Mouse (Mus musculus) midbrain, embryonic 14.5 days (tissue): ENCODE data around the gene Ppp1r14d. TPM values are rescaled to one million over a fixed set of nuclear protein-coding genes. Genes with fewer than 3 reads are reported as not detected.

Experiments used
- ATAC-seq: fragments of 200-750 bp; cut with Nextera tagmentation; 2 replicates; pipeline ENCODE4 v1.8.0; 2017; ENCODE audit warnings: moderate number of reproducible peaks, moderate library complexity; ENCODE audit not compliant: low FRiP score, low TSS enrichment
- DNase-seq: peaks from one replicate; pipeline ENCODE4 v3.0.0-alpha.2; 2015
- H3K27ac ChIP-seq: fragments of 300-500 bp; sonication (generic); replicated peaks from 2 replicates; pipeline ENCODE4 v1.5.1; 2014; ENCODE audit warnings: mild to moderate bottlenecking, low read depth, low read length, moderate library complexity
- H3K27me3 ChIP-seq: fragments of 300-500 bp; sonication (generic); 2 replicates; pipeline ENCODE4 v1.6.1; 2014; ENCODE audit warnings: low read length, control low read depth, mixed read lengths; ENCODE audit not compliant: control insufficient read depth, insufficient read depth
- H3K36me3 ChIP-seq: fragments of 300-500 bp; sonication (generic); 2 replicates; pipeline ENCODE4 v1.6.1; 2014; ENCODE audit warnings: low read length, control low read depth; ENCODE audit not compliant: control insufficient read depth, insufficient read depth
- H3K4me1 ChIP-seq: fragments of 300-500 bp; sonication (generic); 2 replicates; pipeline ENCODE4 v1.6.1; 2014; ENCODE audit warnings: mild to moderate bottlenecking, antibody characterized with exemption, low read length, control low read depth; ENCODE audit not compliant: control insufficient read depth, insufficient read depth
- H3K4me2 ChIP-seq: fragments of 300-500 bp; sonication (generic); 2 replicates; pipeline ENCODE4 v1.6.1; 2014; ENCODE audit warnings: mild to moderate bottlenecking, low read length, moderate library complexity
- H3K4me3 ChIP-seq: fragments of 300-500 bp; sonication (generic); replicated peaks from 2 replicates; pipeline ENCODE4 v1.5.1; 2014; ENCODE audit warnings: low read depth, low read length
- H3K9ac ChIP-seq: fragments of 300-500 bp; sonication (generic); replicated peaks from 2 replicates; pipeline ENCODE4 v1.6.1; 2014; ENCODE audit warnings: mild to moderate bottlenecking, low read length, moderate library complexity
- H3K9me3 ChIP-seq: fragments of 300-500 bp; sonication (generic); 2 replicates; pipeline ENCODE4 v1.6.1; 2016; ENCODE audit warnings: low read length, control low read depth, mixed read lengths; ENCODE audit not compliant: control insufficient read depth
- WGBS: fragments of 180-500 bp; shearing (Covaris S2); extraction: QIAGEN DNeasy Blood & Tissue Kit; methylation state at CpG from one replicate; pipeline ENCODE4 v1.1.7; 2014; 5-methylcytosine and 5-hydroxymethylcytosine counted together
- polyA plus RNA-seq: library from polyadenylated mRNA; unstranded; fragments of >200 nt; fragmentation: Nextera tagmentation; extraction: Ambion mirVana; gene quantifications from 2 replicates; pipeline ENCODE4 v1.2.1, GENCODE M21; 2014

Ppp1r14d gene
- polyA plus RNA-seq, 1 experiment from 2014 or later, result not detected

DNA sequence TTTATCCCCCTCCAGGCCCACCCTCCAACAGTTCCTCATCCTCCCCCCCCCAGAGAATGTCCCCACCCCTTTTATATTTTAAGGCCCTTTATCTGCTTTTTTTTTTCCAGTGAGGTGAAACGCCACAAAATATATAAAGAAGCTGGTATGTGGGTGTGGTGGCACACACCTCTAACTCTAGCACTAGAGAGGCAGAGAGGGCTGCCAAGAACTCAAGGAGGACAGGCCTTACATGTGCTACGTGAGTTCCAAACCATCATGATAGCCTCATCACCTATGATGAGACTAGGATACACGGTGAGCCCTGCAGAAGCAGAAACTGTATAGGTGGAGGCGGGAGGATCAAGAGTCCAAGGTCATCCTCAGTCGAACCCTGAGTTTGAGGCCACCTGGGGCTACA lies 38.7 kb downstream of the Ppp1r14d start:
- 0 out of 2 replicates have a peak, but pooled peaks cover 3% of the 10 kb centered on the region for H3K4me1 ChIP-seq
- no peaks in the 10 kb centered on the region for H3K9me3 ChIP-seq
- no peak overlapping the region for H3K4me2 ChIP-seq
- H3K27me3 ChIP-seq, result no peaks in the 10 kb centered on the region
- DNase-seq (no peak), ATAC-seq (no peak)
- peaks cover 3% of the 10 kb centered on the region; the same call in 1 of the 2 replicates for H3K36me3 ChIP-seq
- H3K9ac ChIP-seq, result no peak overlapping the region
- no peak overlapping the region for H3K27ac ChIP-seq
- WGBS, result 87% methylated on average over 5 of the region's 5 CpGs
- H3K4me3 ChIP-seq, result no peak overlapping the region

- ATAC-seq (peak; percentile 76; the same call in 1 of the 2 replicates), DNase-seq (peak; percentile 90)
- Histone ChIP-seq H3K4me3 (peak overlapping the region; percentile 20; the same call in 1 of the 2 replicates), H3K9me3 (no peaks in the 10 kb centered on the region), H3K27ac (no peak overlapping the region), H3K36me3 (peaks cover 17% of the 10 kb centered on the region), H3K27me3 (no peaks in the 10 kb centered on the region), H3K4me1 (0 out of 2 replicates have a peak, but pooled peaks cover 3% of the 10 kb centered on the region), H3K4me2 (peak overlapping the region; percentile 53), H3K9ac (no peak overlapping the region; the same call in 1 of the 2 replicates)
- WGBS, result 9% methylated on average over 15 of the region's 15 CpGs
These were observed 40.5 kb downstream of the Ppp1r14d start for GRCm38 (mm10) chr2:119189029-119189710.

DNA sequence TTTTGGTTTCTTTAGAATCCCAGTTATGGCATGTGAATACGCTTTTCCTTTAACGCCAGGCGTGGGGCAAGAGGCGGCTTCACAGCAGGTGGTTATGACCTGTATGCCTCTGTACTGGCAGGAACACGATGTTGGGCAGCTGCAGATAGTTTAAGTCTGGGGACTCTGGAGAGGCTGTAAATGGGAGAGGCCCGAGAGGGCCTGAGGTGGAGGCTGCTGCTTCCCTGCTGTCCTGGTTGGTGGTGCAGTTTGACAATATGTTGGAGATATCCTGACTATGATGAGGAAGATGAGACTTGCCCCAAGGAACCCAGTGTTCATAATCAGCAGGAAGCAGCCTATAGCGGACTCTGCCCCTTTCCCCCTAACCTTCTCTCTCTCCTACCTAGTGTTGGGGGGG lies 46.8 kb downstream of the Ppp1r14d start:
- no peak overlapping the region for H3K9ac ChIP-seq
- no peak overlapping the region for H3K27ac ChIP-seq
- DNase-seq (no peak), ATAC-seq (no peak)
- H3K9me3 ChIP-seq, result no peaks in the 10 kb centered on the region
- no peak overlapping the region for H3K4me3 ChIP-seq
- WGBS, result 82% methylated on average over 7 of the region's 7 CpGs
- no peaks in the 10 kb centered on the region for H3K27me3 ChIP-seq
- no peak overlapping the region for H3K4me2 ChIP-seq
- H3K4me1 ChIP-seq, result no peaks in the 10 kb centered on the region
- H3K36me3 ChIP-seq, result peaks cover 64% of the 10 kb centered on the region

- no peak overlapping the region for H3K9ac ChIP-seq
- H3K27ac ChIP-seq, result no peak overlapping the region
- peaks cover 44% of the 10 kb centered on the region for H3K36me3 ChIP-seq
- no peak overlapping the region for H3K4me2 ChIP-seq
- H3K4me1 ChIP-seq, result 0 out of 2 replicates have a peak, but pooled peaks cover 6% of the 10 kb centered on the region
- no peaks in the 10 kb centered on the region for H3K9me3 ChIP-seq
- ATAC-seq, result no peak
- no peak overlapping the region for H3K4me3 ChIP-seq
- no peaks in the 10 kb centered on the region for H3K27me3 ChIP-seq
- WGBS, result 91% methylated on average over 5 of the region's 5 CpGs
- no peak for DNase-seq
These were observed 52.2 kb downstream of the Ppp1r14d start for GRCm38 (mm10) chr2:119177384-119177939.

GRCm38 (mm10) chr2:119176761-119177160 lies 52.9 kb downstream of the Ppp1r14d start:
- H3K9ac ChIP-seq, result no peak overlapping the region
- H3K4me2 ChIP-seq, result no peak overlapping the region
- ATAC-seq (no peak), DNase-seq (no peak)
- no peak overlapping the region for H3K27ac ChIP-seq
- no peaks in the 10 kb centered on the region for H3K9me3 ChIP-seq
- 59% methylated on average over 3 of the region's 3 CpGs for WGBS
- H3K4me1 ChIP-seq, result 0 out of 2 replicates have a peak, but pooled peaks cover 7% of the 10 kb centered on the region
- H3K36me3 ChIP-seq, result peaks cover 44% of the 10 kb centered on the region
- no peaks in the 10 kb centered on the region for H3K27me3 ChIP-seq
- no peak overlapping the region for H3K4me3 ChIP-seq

- H3K27ac ChIP-seq, result no peak overlapping the region
- no peak for ATAC-seq
- H3K27me3 ChIP-seq, result no peaks in the 10 kb centered on the region
- H3K4me1 ChIP-seq, result 0 out of 2 replicates have a peak, but pooled peaks cover 7% of the 10 kb centered on the region
- H3K36me3 ChIP-seq, result peaks cover 39% of the 10 kb centered on the region
- H3K9ac ChIP-seq, result no peak overlapping the region
- WGBS, result 77% methylated on average over 6 of the region's 6 CpGs
- H3K4me2 ChIP-seq, result no peak overlapping the region
- H3K9me3 ChIP-seq, result no peaks in the 10 kb centered on the region
- H3K4me3 ChIP-seq, result no peak overlapping the region
- DNase-seq, result no peak
These were observed 54.1 kb downstream of the Ppp1r14d start for GRCm38 (mm10) chr2:119175614-119176013.

GRCm38 (mm10) chr2:119174866-119175265 lies 54.8 kb downstream of the Ppp1r14d start:
- no peaks in the 10 kb centered on the region for H3K9me3 ChIP-seq
- H3K27ac ChIP-seq, result no peak overlapping the region
- no peak overlapping the region for H3K4me3 ChIP-seq
- H3K9ac ChIP-seq, result no peak overlapping the region
- H3K36me3 ChIP-seq, result peaks cover 32% of the 10 kb centered on the region
- H3K27me3 ChIP-seq, result no peaks in the 10 kb centered on the region
- DNase-seq, result no peak
- no peak overlapping the region for H3K4me2 ChIP-seq
- 50% methylated on average over 14 of the region's 14 CpGs for WGBS
- H3K4me1 ChIP-seq, result 0 out of 2 replicates have a peak, but pooled peaks cover 7% of the 10 kb centered on the region
- no peak for ATAC-seq

GRCm38 (mm10) chr2:119173991-119174651 lies 55.6 kb downstream of the Ppp1r14d start, which contains the start of gene Gm14137:
Gene Gm14137 (plus strand): TSS chr2:119174509.
- no peak for DNase-seq
- Histone ChIP-seq H3K9ac (peak within 1 kb of the TSS; percentile 14; the same call in 1 of the 2 replicates), H3K9me3 (no peaks in the 10 kb centered on the region), H3K4me3 (no peak within 1 kb of the TSS), H3K27ac (no peak within 1 kb of the TSS; the same call in 1 of the 2 replicates), H3K27me3 (no peaks in the 10 kb centered on the region), H3K4me2 (no peak within 1 kb of the TSS), H3K36me3 (peaks cover 24% of the 10 kb centered on the region), H3K4me1 (0 out of 2 replicates have a peak, but pooled peaks cover 7% of the 10 kb centered on the region)
- ATAC-seq, result no peak
- WGBS, result 41% methylated on average over 8 of the region's 8 CpGs
